In genomic region chr15:83673621-83674020, GRCm38 (mm10) we compare ENCODE assay signal across 17 mouse cellular contexts. TPM values are rescaled to one million over a fixed set of nuclear protein-coding genes. Genes with fewer than 3 reads are reported as not detected.
"Had no signal": no experiment of that assay in that cellular context is flagged by ENCODE, and none has a peak within 500 bp of the region (broad histone marks: within the 10 kb centered on the region; RNA-seq: fewer than 3 reads in every experiment).

No protein-coding gene starts in this region.

- H3K27ac ChIP-seq: left cerebral cortex, adult 2 months; limb, embryonic 12.5 days; liver, embryonic 13.5 days; lung, embryonic 15.5 days; macrophage; midbrain, embryonic 12.5 days; neural tube, embryonic 13.5 days had no signal

- H3K9ac ChIP-seq: limb, embryonic 12.5 days; liver, embryonic 13.5 days; liver, postnatal 0 days; lung, embryonic 15.5 days; midbrain, embryonic 12.5 days; neural tube, embryonic 13.5 days had no signal

- H3K4me2 ChIP-seq: limb, embryonic 12.5 days; liver, embryonic 13.5 days; lung, embryonic 15.5 days; midbrain, embryonic 12.5 days; neural tube, embryonic 13.5 days had no signal

- H3K4me3 ChIP-seq: left cerebral cortex, adult 2 months; limb, embryonic 12.5 days; liver, embryonic 13.5 days; lung, embryonic 15.5 days; megakaryocyte, embryonic 14.5 days; midbrain, embryonic 12.5 days; neural tube, embryonic 13.5 days had no signal

- H3K4me1 ChIP-seq: liver, embryonic 13.5 days; megakaryocyte, embryonic 14.5 days had no signal

- ATAC-seq: liver, postnatal 0 days; midbrain, embryonic 16.5 days had no signal

- H3K9me3 ChIP-seq: liver, embryonic 13.5 days; lung, embryonic 15.5 days; midbrain, embryonic 12.5 days; neural tube, embryonic 13.5 days had no signal

- DNase-seq: kidney, adult 8-10 months; kidney, postnatal 25 days; liver; liver, embryonic 13.5 days; liver, postnatal 0 days; lung, postnatal 14 days; right cerebral cortex, postnatal 4 days; spleen, adult 18-20 months; thymus, postnatal 36 days had no signal

- H3K36me3 ChIP-seq: liver, embryonic 13.5 days; lung, embryonic 15.5 days; midbrain, embryonic 12.5 days had no signal

RNA-seq across cellular contexts. Expression of gene Scube1, which starts 51.2 kb away (rescaled TPM):
- polyA plus RNA-seq: macrophage had no signal
